Mouse (Mus musculus) midbrain, postnatal 0 days (tissue): ENCODE results near the gene Epha2. TPM values are rescaled to one million over a fixed set of nuclear protein-coding genes. Genes with fewer than 3 reads are reported as not detected.

Source experiments
- ATAC-seq: fragments of 200-750 bp; cut with Nextera tagmentation; 2 replicates; pipeline ENCODE4 v1.8.0; 2017; ENCODE audit warnings: moderate number of reproducible peaks, mild to moderate bottlenecking, moderate TSS enrichment, moderate library complexity; ENCODE audit not compliant: low FRiP score
- DNase-seq: peaks from one replicate; pipeline ENCODE4 v3.0.0-alpha.2; 2015; ENCODE audit warnings: low spot score
- H3K27ac ChIP-seq: fragments of 300-500 bp; sonication (generic); 2 replicates; pipeline ENCODE4 v1.5.1; 2014; ENCODE audit warnings: low read depth, mild to moderate bottlenecking, low read length, mixed read lengths
- H3K27me3 ChIP-seq: fragments of 300-500 bp; sonication (generic); 2 replicates; pipeline ENCODE4 v1.6.1; 2014; ENCODE audit warnings: low read length, control low read depth, mixed read lengths; ENCODE audit not compliant: insufficient read depth
- H3K36me3 ChIP-seq: fragments of 300-500 bp; sonication (generic); 2 replicates; pipeline ENCODE4 v1.6.1; 2014; ENCODE audit warnings: low read length, control low read depth, mixed read lengths; ENCODE audit not compliant: insufficient read depth
- H3K4me1 ChIP-seq: fragments of 300-500 bp; sonication (generic); 2 replicates; pipeline ENCODE4 v1.6.1; 2014; ENCODE audit warnings: mild to moderate bottlenecking, control low read depth, antibody characterized with exemption, low read length, mixed read lengths; ENCODE audit not compliant: insufficient read depth
- H3K4me2 ChIP-seq: fragments of 300-500 bp; sonication (generic); 2 replicates; pipeline ENCODE4 v1.6.1; 2014; ENCODE audit warnings: low read depth, mild to moderate bottlenecking, low read length, mixed read lengths; ENCODE audit not compliant: poor library complexity, severe bottlenecking
- H3K4me3 ChIP-seq: fragments of 300-500 bp; sonication (generic); 2 replicates; pipeline ENCODE4 v1.5.1; 2014; ENCODE audit warnings: low read depth, mild to moderate bottlenecking, low read length, moderate library complexity
- H3K9ac ChIP-seq: fragments of 300-500 bp; sonication (generic); replicated peaks from 2 replicates; pipeline ENCODE4 v1.6.1; 2014; ENCODE audit warnings: mild to moderate bottlenecking, low read length, moderate library complexity, mixed read lengths; ENCODE audit not compliant: poor library complexity, severe bottlenecking
- H3K9me3 ChIP-seq: fragments of 300-500 bp; sonication (generic); 2 replicates; pipeline ENCODE4 v1.6.1; 2016; ENCODE audit warnings: low read length, control low read depth
- CTCF ChIP-seq: IDR thresholded peaks from 2 replicates; pipeline ENCODE4 v1.5.1; 2016; ENCODE audit warnings: antibody characterized with exemption, mild to moderate bottlenecking
- WGBS: fragments of 180-500 bp; shearing (Covaris S2); extraction: QIAGEN DNeasy Blood & Tissue Kit; methylation state at CpG from one replicate; pipeline ENCODE4 v1.1.7; 2014; 5-methylcytosine and 5-hydroxymethylcytosine counted together
- polyA plus RNA-seq: library from polyadenylated mRNA; unstranded; fragments of >200 nt; fragmentation: Nextera tagmentation; extraction: Ambion mirVana; gene quantifications from 2 replicates; pipeline ENCODE4 v1.2.1, GENCODE M21; 2015
- total RNA-seq: library from RNA; depleted of rRNA; stranded (reverse); fragments of >200 nt; gene quantifications from 2 replicates; pipeline ENCODE4 v1.2.3, GENCODE M21; 2014

Gene Epha2
- total and polyA plus RNA-seq, 2 experiments from 2014 or later, result 0.30 to 3.1 TPM

DNA sequence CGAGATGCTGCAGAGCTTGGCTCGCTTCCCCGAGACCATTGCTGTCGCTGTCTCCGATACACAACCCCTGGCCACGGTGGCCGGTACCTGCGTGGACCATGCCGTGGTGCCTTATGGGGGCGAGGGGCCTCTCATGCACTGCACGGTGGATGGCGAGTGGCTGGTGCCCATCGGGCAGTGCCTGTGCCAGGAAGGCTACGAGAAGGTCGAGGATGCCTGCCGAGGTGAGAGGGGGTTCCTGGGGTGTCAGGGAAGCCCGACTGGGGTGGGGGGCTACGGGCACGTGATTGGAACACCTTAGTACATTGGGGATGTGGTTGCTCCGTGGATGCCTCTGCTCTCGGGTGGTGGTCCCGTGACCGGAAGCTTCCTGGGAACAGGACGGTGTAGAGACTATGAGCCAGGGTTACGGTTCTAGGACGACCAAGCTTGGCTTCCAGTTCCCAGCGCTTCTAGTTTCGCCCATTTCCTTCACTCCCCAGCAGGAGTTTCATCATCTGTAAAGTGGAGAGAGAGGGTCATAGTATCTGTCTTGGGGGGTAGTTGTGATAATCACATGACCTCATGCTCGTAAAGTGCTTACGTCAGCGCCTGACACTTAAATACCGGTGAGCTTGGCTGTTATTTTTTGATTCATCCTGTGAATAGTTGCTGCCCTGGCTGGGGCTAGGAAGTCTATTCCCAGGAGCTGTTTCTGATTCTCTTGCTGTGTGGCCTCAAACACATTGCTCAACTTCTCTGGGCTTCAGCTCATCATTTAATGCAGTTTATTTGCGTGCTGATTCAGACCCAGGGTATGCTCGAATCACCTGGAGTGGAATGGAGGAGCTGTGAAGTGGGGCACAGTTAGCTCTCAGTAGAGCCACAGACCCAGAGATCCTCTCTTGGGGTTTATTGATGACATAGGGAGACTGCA, 8.1 kb downstream of the Epha2 start:
- Histone ChIP-seq H3K4me2 (no peak overlapping the region), H3K36me3 (no peaks in the 10 kb centered on the region), H3K9ac (no peak overlapping the region), H3K27me3 (no peaks in the 10 kb centered on the region), H3K27ac (no peak overlapping the region), H3K4me1 (peaks cover 5% of the 10 kb centered on the region; the same call in 1 of the 2 replicates), H3K9me3 (no peaks in the 10 kb centered on the region), H3K4me3 (no peak overlapping the region)
- DNase-seq (no peak), ATAC-seq (no peak)
- WGBS, result 95% methylated on average over 34 of the region's 34 CpGs
- no peak for TF ChIP-seq CTCF

DNA sequence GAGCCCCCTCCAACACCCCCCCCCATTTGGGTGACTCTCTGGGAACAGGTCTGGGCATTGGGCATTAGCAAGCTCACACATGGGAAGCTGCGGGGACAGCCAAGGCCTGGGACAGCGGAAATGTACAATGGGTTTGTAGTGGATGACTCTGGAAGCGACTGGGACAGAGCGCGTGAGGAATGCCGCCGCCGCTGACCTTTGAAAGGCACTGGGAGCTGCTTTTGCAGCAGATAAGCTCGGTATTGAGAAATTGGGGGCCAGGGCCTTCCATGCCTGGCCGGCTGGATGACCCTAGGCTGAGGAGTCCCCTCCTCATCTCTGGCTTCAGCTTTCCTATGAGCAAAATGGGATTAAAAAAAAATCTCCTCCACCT, 8.7 kb downstream of the Epha2 start:
- no peak overlapping the region for H3K4me2 ChIP-seq
- no peak for TF ChIP-seq CTCF
- no peaks in the 10 kb centered on the region for H3K27me3 ChIP-seq
- WGBS, result 33% methylated on average over 10 of the region's 10 CpGs
- no peak overlapping the region for H3K9ac ChIP-seq
- H3K36me3 ChIP-seq, result no peaks in the 10 kb centered on the region
- no peak for DNase-seq
- no peak for ATAC-seq
- H3K27ac ChIP-seq, result no peak overlapping the region
- H3K4me3 ChIP-seq, result no peak overlapping the region
- peaks cover 5% of the 10 kb centered on the region; the same call in 1 of the 2 replicates for H3K4me1 ChIP-seq
- H3K9me3 ChIP-seq, result no peaks in the 10 kb centered on the region

DNA sequence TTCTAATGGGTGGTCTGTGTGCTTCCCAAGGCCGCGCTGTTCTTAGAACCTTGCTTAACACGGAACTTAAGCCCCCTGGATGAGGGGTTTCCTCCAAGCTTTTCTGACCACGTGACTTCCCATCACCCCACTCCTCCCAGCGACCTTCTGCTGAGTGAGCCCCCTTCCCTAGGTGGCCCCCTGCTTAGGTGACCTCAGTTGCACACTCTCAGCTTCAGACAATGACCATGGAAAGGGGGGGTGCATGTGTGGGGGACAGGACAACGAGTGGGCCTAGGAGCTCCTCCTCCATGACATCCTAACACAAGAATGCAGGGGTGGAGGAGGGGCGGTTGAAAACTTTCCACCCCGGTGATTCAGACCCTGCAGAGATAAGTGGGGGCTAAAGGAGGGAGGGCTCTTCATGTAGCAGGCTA, 9.2 kb downstream of the Epha2 start:
- DNase-seq, result no peak
- Histone ChIP-seq H3K27ac (no peak overlapping the region), H3K9me3 (no peaks in the 10 kb centered on the region), H3K36me3 (no peaks in the 10 kb centered on the region), H3K4me2 (no peak overlapping the region), H3K4me3 (no peak overlapping the region), H3K4me1 (peaks cover 5% of the 10 kb centered on the region; the same call in 1 of the 2 replicates), H3K9ac (no peak overlapping the region), H3K27me3 (no peaks in the 10 kb centered on the region)
- TF ChIP-seq CTCF, result no peak
- 6% methylated on average over 8 of the region's 8 CpGs for WGBS
- no peak for ATAC-seq

DNA sequence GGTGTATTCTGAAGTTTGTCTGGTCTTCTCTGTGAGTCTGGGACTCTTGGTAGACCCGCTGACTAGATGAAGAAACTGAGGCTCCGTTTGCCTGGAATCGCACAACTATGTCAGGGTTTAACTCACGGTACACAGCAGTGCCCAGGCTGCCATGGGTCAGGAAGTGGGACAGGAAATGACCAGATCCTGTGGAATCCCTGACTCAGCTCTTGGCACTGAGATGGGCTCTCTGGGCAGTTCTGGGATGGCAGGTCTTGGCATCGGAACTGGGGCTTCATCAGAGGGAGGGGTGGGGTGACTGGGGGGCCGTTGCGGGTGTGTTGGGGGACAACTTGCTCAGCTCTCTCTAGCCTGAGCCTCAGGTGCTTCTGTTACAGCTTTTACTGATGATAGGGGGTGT, 10.0 kb downstream of the Epha2 start:
- no peaks in the 10 kb centered on the region for H3K36me3 ChIP-seq
- H3K4me2 ChIP-seq, result no peak overlapping the region
- 74% methylated on average over 7 of the region's 7 CpGs for WGBS
- no peak overlapping the region for H3K9ac ChIP-seq
- H3K27me3 ChIP-seq, result no peaks in the 10 kb centered on the region
- no peak overlapping the region for H3K4me3 ChIP-seq
- H3K9me3 ChIP-seq, result no peaks in the 10 kb centered on the region
- H3K27ac ChIP-seq, result no peak overlapping the region
- peaks cover 5% of the 10 kb centered on the region; the same call in 1 of the 2 replicates for H3K4me1 ChIP-seq
- TF ChIP-seq CTCF, result no peak
- no peak for ATAC-seq
- no peak for DNase-seq

DNA sequence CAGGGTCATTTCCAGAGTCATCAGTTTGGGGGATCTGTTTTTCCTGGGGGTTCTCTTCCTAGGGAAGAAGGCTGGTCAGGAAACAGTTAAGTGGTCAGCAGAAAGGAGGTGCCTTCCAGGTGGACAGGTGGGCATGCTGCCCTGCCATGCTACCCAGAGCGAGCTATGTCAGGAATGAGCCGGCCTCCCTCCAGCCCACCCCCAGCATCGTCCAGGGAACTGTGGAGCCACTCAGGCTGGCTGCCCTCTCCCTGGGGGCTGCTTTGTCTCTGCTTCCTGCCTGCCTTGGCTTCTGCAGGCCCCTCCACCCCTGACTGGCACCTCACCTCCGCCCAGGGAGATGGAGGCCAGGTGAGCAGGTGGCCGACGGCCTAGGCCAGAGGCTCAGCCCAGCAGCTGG, 10.5 kb downstream of the Epha2 start:
- ATAC-seq (no peak), DNase-seq (no peak)
- no peaks in the 10 kb centered on the region for H3K27me3 ChIP-seq
- no peak overlapping the region for H3K27ac ChIP-seq
- WGBS, result 49% methylated on average over 6 of the region's 6 CpGs
- H3K9me3 ChIP-seq, result no peaks in the 10 kb centered on the region
- peaks cover 5% of the 10 kb centered on the region; the same call in 1 of the 2 replicates for H3K4me1 ChIP-seq
- H3K36me3 ChIP-seq, result no peaks in the 10 kb centered on the region
- no peak overlapping the region for H3K4me3 ChIP-seq
- 0 out of 2 replicates have a peak overlapping the region, but pooled peaks have one; percentile 19 for H3K9ac ChIP-seq
- H3K4me2 ChIP-seq, result no peak overlapping the region
- TF ChIP-seq CTCF, result no peak

DNA sequence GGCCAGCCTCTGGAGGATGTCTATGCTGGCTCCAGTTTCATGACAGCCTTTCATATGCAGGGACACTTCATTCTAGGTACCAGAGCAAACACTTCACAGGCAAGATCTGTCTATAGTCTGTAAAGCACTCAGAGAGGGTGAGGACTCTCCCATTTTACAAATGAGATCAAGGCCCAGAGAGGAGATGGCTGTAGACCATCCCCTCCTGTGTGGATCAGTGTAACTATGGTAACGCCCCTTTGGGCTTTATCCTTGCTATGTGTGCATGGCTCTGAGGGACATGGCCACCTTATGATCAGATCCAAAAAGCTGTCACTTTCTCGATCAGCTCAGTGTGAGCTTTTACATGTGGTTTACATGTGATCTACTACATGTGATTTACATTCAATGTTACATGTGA, 10.9 kb downstream of the Epha2 start:
- no peak overlapping the region for H3K4me3 ChIP-seq
- no peaks in the 10 kb centered on the region for H3K36me3 ChIP-seq
- H3K9ac ChIP-seq, result 0 out of 2 replicates have a peak overlapping the region, but pooled peaks have one; percentile 19
- no peak for TF ChIP-seq CTCF
- no peaks in the 10 kb centered on the region for H3K9me3 ChIP-seq
- no peak overlapping the region for H3K4me2 ChIP-seq
- no peaks in the 10 kb centered on the region for H3K27me3 ChIP-seq
- ATAC-seq, result no peak; the same call in 1 of the 2 replicates
- 47% methylated on average over 2 of the region's 2 CpGs for WGBS
- H3K4me1 ChIP-seq, result peaks cover 5% of the 10 kb centered on the region; the same call in 1 of the 2 replicates
- no peak overlapping the region for H3K27ac ChIP-seq
- no peak for DNase-seq
